Mouse (Mus musculus): ENCODE data around the gene Kcna4.

- no peak for TF ChIP-seq CTCF (IDR thresholded peaks at IDR 0.05; ENCODE audit: borderline replicate concordance, extremely low read depth, insufficient read depth, insufficient read length)
- no peak for TF ChIP-seq POLR2A (IDR thresholded peaks at IDR 0.05; ENCODE audit: borderline replicate concordance, extremely low read depth, insufficient read depth, insufficient read length, poor library complexity, severe bottlenecking)
Measured at GRCm38 (mm10) chr2:107289990-107290696, at the start of gene Kcna4.
